Mouse (Mus musculus) adrenal gland, postnatal 4 days (tissue): ENCODE measurements around the gene Mmp17. TPM values are rescaled to one million over a fixed set of nuclear protein-coding genes. Genes with fewer than 3 reads are reported as not detected.

Experiments used
- DNase-seq, 2 experiments: peaks; one replicate each; pipeline ENCODE4 v3.0.0; 2021 to 2022; ENCODE audit warnings: low spot score in 2 of 2, mixed read lengths in 2 of 2
- long read RNA-seq, 2 experiments: library from polyadenylated mRNA; stranded (forward); transcript quantifications; one replicate each; pipeline ENCODE4 v2.0.0; 2021
- total RNA-seq, 2 experiments: library from RNA; stranded (reverse); gene quantifications; 2 replicates each; pipeline ENCODE4 v1.2.3; 2021

Gene Mmp17
- total RNA-seq: 1 to 10 TPM; 1.5 to 1.9 TPM
- long read RNA-seq, experiment 1, full-length matches to known transcripts: 1 of 2 reads
- long read RNA-seq, experiment 1, partial matches to known transcripts: 0 of 2 reads
- long read RNA-seq, experiment 1, other reads (novel, unspliced or antisense): 1 of 2 reads
- long read RNA-seq, experiment 2, full-length matches to known transcripts: 5 of 9 reads
- long read RNA-seq, experiment 2, partial matches to known transcripts: 3 of 9 reads
- long read RNA-seq, experiment 2, other reads (novel, unspliced or antisense): 1 of 9 reads

GRCm38 (mm10) chr5:129583761-129584582 is at the start of gene Mmp17:
Gene Mmp17, plus strand, starts transcription at chr5:129584169.
- DNase-seq: peak; percentile 61 to 70

DNA sequence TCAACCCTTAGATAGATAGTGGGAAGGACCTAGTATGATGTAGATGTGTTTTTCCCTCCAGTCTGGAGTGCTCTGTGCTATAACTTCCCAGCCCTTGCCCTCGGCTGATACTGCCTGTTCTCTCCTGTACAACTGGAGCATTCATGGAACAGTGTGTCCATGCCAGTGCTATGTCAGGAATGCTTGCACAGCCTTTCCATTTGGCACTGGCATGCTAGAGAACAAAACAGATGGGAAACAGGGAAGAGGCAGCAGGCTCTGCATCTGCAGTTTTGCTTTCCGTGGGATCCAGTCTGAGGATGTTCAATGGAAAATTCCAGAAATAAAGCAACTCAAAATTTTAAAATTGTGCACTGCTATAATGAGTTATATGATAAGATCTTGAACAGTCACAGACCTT is 49.5 kb upstream of the Mmp17 start:
- no peak for DNase-seq

DNA sequence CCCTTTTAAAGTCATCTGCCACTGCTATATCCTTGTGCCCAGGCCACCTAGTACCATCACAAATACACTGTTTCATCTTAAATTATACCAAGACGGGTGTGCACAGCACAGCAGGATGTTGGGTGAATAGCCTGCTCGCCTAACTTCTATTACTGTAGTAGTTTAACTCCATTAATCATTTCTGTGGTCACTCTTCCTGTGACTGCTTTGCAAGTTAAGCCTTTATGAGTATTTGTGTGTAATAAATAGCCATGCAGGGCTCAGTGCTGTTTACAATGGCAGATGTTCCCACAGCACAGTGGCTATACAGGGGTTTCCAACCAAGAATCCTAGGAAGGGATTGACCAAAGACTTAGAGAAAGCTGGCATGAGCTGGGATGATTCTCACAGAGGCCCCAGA is 48.9 kb upstream of the Mmp17 start:
- DNase-seq: no peak

- DNase-seq: no peak
Observed at GRCm38 (mm10) chr5:129535431-129535830, 48.5 kb upstream of the Mmp17 start.

GRCm38 (mm10) chr5:129538826-129539225 is 45.1 kb upstream of the Mmp17 start:
- DNase-seq: no peak

DNA sequence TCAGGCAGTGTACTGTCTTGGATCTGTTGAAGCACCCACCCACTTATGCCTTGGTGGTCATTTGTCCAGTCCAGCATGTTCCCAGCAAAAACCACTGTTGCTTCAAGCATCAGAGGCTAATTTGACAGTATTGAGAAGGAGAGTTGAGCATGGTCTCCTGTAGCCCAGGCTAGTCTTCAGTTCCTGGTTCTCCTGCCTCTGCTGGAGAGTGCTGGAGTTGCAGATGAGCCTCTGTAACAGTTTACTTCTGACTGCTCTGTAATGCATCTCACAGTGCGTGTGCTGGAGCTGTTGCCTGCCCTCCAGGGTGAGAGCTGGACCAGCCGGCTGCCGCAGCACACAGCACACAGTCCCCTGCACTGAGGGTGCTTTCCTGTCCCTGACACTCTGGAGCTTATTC is 41.7 kb upstream of the Mmp17 start:
- no peak for DNase-seq

- DNase-seq: no peak
Observed at GRCm38 (mm10) chr5:129545787-129546186, 38.2 kb upstream of the Mmp17 start.

GRCm38 (mm10) chr5:129549716-129550115 is 34.3 kb upstream of the Mmp17 start:
- no peak for DNase-seq

DNA sequence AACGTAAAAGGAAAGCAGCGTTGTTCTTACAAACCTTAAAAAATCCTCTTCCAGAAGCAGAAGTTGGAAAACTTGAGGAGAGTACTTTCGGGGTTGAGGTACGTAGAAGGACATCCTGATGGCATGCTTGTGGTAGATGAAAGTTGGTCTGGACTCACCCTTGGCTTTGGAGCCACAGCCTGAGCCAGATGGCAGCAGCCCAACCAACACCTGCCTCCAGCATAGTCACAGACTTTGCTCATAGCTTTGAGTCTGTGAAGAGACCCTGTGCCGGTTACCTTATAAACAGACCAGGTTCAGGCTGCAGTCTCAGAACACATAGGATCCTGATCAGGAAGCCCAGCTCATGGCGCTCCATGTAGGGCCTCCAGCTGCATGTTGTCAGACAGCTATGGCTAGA is 33.2 kb upstream of the Mmp17 start:
- no peak for DNase-seq

DNA sequence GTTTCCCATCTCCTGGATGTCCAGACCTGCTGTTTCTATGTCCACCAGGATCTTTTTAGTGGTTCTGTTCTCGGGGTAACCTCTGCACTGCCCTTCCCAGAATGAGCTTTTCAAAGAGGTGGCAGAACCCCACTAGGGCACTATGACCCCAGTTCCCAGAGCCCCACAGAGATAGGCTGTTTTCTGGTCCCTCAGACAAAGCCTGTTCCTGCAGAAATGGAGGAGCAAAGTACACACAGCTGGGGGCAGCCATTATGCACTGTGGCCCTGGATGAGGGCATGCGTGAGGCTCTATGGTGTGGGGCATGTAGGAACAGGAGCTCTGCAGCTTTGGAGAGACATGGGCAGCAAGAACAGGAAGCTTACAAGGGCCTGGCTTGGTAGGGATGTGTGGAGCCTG is 32.0 kb upstream of the Mmp17 start:
- no peak for DNase-seq

DNA sequence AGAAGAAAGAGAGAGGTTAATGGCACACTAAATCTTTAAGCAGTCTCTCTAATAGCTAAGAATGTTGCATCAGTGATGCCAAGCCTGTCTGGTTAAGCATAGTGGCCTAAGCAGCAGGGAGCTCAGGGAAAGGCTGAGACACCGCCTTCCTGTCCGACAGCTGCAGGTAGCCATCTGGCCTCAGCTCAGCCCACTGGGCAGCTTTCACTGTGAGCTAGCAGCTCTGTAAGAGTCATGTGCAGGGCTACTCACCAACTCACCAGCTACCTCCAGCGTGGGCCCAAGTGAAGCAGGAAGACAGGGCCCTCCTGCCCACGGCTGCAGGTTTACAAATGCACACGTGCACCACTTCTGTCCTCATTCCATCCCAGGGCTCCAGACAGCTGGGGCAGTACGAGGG is 30.3 kb upstream of the Mmp17 start:
- no peak for DNase-seq

DNA sequence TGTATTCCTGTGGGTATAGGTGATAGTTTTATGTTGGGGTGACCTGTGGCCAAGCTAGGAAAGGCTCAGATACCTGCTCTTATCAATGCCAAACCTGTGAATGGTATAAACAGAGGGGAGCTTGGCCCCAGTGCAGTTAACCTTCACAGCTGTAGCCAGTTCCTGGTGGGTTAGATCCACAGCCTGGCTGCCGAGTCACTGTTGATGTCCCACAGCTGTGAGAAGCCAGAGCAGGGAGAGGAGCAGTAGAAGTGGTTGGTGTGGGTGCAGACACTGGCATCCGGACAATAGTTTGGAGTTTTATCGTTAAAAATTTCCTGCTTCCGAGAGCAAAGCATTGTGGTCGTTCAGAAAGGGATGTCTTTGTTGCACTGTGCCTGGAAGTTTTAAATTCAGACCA is 25.4 kb upstream of the Mmp17 start:
- no peak for DNase-seq

DNA sequence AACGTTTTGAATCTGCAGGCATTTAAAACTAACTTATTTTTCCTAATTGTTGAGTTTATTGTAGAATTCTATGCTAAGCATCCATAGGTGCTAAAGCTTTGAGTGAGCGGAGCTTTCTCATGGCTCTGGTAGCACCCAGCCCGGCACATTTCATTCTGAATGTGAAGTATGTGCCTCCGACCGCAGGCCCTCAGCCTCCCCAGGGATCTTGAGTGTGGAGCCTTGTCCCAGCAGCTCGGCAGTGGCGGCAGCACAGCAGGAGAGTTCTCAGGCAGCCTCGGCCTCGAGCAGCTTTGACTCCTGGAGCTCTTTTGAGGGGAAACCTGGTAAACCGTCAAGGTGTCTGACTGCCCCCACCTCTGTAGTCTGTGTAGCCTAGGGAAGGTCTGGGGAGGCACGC is 24.7 kb upstream of the Mmp17 start:
- DNase-seq: no peak

DNA sequence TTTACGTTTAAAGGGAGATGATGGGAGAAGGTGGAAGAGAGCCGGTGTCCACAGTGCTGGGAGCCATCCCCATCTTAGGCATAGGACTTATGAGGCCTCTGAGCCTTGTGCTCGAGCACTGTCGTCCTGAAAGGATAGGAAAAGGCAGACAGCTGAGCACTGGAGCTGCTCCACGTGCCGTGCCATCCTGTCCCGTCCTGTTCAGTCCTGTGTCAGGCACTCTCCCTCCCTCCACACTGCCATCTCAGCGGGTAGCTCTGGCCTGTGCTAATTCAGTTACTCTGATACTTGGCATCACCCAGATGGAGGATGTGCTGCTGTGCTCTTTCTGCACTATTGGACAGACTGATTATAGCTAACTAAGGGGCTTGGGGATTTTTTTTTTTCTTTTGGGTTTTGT is 21.6 kb upstream of the Mmp17 start:
- no peak for DNase-seq

- no peak for DNase-seq
Observed at GRCm38 (mm10) chr5:129568596-129568995, 15.4 kb upstream of the Mmp17 start.

DNA sequence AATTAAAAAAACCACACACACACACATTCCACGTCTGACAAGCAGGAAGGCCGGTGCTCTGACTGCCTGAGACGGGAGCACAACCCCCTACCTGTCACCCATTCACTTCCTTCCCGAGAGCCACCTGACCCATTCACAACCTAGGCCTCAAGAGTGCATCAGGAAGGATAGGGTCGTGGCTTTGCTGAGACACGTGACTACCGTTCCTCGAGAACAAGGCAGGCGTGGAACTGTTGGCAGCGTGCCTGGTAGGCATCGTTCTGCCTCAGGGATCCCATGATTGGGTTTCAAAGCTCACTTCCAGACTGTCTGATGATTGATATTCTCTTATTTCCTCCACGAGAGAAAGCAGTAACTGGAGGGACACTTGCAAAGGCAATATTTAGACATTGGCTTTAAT is 5.8 kb upstream of the Mmp17 start:
- no peak for DNase-seq

GRCm38 (mm10) chr5:129580046-129580445 is 3.9 kb upstream of the Mmp17 start:
- no peak for DNase-seq

GRCm38 (mm10) chr5:129580572-129580971 is 3.4 kb upstream of the Mmp17 start:
- no peak for DNase-seq

DNA sequence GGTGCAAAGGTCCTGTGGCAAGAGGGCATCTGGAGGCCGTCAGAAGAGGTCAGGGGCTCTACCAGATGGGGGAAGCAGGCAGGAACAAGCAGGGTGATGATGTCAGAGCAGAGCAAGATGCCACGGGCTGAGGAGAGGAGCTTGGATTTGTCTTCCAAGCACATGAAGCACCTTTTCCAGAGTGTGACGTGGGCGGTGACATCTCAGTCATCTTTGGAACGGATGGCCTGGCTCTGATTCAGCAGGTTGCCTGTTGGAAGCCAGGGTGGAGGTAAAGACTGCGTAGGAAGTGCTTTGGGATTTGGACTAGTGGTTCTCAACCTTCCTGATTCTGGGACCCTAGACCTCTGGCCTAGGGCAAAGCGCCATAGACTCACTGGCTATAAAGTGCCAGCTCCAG is 3.0 kb upstream of the Mmp17 start:
- DNase-seq: no peak

DNA sequence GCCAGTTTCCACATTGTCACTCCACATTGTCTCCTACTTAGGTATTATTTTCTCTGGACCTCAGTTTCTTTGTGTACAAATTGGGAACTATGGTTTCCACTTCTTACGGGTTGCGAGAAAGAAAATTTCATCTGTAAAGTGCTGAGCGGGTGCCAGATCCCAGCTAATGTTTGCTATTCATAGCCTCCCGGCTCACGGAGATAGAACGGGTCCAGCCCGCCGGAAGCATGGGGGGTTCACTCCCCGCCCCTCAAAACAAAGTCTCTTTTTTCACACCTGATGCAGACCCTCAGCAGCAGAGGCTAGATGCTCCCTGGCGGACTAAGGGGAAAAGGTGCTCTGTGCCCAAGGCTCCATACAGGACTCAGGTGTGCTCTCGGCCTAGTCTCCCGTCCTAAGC is 638 bp upstream of the Mmp17 start:
- no peak for DNase-seq

DNA sequence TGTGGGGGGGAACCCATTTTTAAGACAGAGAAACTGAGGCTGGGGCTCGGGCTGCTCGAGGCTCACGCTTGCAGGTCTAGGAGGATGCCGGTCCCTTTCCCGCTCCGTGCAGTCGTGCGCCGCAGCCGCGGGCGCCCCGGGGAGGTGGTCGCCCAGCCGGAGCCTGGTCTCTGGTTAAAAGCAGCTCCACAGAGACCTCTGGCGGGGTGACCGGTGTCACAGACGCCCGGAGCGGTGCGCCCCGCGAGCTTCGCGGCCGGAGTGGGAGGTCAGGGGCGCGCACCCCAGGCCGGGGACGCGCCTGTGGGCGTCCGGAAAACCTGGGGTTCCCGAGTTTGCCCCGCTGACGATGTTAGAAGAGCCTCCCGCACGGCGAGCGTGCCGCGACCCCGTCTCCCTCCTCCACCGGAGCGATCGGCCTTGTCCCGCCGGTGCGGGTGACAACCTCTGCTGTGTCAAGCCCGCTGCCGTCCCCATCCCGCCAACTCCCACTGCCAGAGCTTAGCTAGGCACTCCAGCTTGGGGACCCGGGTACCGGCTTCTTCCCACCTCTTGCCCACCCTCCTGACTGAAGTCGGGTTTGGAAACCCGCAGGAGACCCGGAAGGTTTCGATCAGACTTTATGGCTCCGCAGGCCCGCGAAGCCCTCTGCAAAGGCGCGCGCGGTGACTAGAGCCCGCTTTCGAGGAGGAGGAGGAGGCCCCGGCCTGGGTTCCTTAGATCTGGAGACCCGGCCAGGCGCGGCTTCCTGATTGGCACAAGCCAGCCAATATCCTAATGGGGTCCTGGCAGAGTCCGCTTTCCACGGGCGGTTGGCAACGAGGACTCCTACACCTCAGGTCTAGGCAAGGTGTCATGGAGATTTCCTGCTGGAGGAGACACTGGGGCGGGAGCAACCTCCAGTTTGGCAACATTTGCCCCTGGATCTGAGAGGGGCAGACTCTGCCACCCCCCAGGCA is 893 bp downstream of the Mmp17 start:
- DNase-seq: no peak

DNA sequence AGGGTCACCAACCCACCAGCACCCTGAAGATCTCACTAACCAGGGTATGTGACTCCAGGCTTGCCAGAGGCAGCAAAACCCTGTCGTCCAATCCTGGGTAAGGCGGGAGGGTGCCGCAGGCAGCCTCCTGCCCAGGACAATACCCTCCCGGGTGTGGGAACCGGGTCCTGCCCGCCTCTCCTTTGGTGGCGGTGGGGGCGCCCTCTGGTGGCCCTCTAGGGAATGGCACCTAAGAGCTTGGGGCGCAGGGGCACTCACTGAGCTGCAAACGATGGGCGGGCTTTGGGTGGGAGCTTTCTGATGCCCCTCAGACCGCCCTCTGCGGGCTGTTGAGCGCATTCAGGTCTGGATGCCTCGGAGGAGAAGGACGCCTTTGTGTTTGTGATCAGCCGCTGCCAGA is 2.0 kb downstream of the Mmp17 start:
- peak; percentile 68 to 74 for DNase-seq
